Mouse (Mus musculus) skeletal muscle tissue, adult 2 months (tissue): ENCODE measurements around the gene Gas2l3.

ENCODE experiments used
- DNase-seq: peaks from one replicate; pipeline ENCODE4 v3.0.0-alpha.2; 2012; ENCODE audit warnings: low read depth, low spot score

Gene Gas2l3

DNA sequence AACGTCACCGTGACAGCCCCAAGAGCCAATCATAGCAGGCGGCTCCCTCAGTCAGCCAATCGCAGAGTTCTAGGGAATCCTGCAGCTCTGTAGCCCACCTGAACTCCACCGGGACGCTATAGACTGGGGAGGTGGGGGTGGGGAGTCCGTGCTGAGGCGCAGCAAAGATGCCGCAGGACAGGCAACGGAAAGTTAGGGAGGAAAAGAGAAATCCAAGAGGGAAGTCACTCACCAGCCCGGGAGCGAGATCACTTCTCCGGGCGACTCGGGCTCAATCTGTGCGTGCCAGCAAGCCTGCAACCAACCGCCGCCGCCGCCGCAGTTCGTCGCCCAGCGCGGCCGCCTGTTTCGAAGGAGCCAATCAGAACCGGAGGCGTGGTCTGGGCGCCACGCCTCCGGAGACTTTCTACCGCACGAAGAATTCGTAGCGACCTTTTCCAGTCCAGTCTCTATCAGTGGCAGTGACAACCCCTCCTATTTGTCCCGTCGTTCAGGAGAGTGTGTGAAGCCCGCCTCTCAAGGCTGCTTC lies at the start of gene Gas2l3:
Gas2l3 (minus strand) TSS at position 345 of the 529 bp plus-strand sequence.
- DNase-seq = peak; percentile 57

DNA sequence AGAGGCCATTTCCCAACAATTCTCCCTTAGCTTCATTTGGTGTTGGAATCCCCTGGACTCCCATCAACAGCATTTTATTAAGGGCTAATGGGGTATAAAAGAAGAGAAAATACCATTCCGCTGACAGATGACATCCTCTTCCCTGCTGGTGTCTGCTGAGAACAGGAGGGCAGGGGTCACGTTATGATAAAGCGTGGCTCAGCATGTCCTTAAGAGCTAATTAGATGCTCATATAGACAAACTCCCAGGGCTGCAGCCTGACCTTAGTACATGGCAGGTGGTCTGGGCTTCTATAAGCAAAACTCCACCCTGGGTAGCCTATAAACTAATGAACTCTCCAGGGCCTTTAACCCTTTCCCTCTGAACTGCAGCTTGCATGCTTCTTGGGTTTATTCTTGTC lies 47.6 kb upstream of the Gas2l3 start:
- DNase-seq = no peak

DNA sequence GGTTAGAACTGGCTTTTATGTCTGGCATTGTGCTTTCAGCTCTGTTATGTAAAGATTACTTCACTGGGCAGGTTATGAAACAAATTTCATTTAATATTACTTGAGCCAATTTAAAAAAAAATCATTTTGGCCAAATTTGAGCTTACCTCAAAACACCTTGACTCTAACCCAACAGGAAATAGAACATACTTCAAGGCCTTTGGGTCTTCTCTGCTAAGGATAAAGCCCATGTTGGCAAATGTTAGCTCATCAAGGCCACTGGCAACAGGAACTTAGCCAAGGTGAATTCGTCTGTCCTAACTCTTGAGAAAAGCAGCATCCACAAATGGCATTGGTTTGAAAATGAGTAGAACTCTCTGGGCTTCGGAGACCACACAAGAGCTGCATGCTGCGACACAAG lies 46.5 kb upstream of the Gas2l3 start:
- no peak for DNase-seq

DNA sequence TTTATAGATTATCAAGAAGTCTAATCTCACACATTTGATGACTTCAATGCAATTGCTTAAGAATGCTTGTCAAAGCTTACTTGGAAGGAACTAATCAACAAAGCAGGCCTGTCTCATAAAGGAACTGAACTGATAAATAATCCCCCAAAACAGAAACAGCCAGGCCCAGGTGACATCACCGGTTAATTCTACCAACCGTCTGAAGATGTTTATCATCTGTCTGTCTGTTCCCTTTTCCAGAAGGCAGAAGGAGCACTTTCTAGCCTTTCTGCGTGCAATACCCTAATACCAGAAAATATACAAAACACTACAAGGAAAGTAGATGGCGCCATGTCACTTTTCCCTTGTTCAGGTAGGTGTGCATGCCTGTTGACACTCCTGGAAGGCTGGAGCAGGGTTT lies 45.7 kb upstream of the Gas2l3 start:
- no peak for DNase-seq

DNA sequence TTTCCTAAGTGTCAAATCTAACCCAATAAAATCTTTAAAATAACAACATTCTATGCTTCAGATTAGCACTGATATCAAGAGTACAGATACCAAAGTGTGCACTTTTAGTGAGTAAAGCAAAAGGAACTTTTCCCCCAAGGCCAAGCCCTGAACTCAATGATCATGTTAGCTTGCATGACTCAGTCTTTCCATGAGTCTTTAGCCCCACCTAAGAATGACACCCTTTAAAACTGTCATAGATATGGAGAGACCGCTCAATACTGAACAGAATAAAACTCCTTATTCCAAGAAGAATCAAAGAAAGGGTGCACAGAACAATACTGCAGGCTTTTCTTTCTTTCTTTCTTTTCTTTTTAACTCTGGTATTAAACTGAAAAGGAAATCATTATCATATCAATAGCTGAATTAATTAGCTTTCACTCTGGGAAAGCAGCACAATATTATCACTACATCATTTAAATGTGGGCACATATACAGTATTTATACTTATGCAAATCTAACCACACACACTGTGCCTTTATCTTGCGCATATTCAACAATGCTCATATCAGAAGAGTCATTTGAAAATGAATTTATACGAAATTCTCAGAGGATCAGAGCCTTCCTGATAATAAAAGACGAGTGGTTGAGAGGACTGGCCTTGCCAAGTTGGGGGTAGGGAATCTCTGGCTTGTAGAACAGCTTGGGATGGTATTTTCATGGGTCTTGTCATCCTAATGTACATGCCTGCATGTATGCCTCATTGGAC lies 43.4 kb upstream of the Gas2l3 start:
- peak; percentile 13 for DNase-seq

DNA sequence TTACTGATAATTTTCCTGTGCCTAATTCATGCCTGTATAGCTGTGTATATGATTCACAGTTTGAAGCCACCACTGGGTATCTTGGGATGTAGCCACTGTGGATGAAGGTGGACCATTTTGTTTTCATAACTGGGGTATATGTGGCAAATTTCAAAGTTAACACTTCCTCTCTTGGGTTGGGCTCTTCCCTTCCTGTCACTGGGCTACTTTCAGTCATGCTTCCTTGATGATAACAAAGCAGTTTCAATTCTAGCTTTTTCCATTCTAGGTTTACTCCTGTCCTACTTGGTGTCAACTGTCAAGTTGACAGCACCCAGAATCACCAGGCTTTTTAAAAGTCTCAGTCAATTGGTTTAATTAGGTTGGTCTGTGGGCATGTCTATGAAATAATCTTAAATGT lies 41.1 kb upstream of the Gas2l3 start:
- no peak for DNase-seq

DNA sequence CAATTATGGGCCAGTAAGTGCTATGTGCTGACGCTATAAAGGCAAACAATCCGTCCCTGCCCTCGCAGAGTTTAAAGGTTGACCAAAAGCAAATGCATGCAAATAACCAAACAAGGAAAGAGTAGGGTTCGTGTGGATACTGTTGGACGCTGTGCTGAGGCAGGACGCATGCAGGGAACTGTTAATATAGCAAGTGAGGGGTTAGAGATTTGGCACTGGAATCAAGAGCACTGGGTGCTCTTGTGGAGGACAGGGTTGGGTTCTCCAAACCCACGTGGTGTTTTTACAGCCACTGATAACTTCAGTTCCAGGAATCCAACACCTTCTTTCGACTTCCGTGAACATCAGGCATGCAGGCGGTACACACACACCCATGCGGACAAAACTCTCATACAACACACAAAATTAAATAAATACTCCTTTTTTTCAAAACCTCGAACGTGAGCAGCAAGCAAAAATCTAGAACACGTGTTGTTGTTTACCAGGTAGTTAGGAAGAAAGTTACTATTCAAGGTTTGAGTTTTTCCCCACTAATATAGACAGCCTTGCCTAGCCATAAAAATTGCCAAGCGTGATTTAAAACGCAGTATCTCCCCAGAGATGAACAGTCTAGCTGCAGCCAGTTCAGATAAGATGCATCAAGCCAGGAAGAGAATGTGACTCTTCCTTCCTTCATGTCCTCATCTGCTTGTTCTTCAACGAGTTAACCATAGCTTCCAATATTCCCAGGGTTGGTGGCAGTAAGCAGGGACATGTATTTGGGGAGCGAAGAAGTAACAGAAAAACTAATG lies 40.2 kb upstream of the Gas2l3 start:
- DNase-seq = no peak

DNA sequence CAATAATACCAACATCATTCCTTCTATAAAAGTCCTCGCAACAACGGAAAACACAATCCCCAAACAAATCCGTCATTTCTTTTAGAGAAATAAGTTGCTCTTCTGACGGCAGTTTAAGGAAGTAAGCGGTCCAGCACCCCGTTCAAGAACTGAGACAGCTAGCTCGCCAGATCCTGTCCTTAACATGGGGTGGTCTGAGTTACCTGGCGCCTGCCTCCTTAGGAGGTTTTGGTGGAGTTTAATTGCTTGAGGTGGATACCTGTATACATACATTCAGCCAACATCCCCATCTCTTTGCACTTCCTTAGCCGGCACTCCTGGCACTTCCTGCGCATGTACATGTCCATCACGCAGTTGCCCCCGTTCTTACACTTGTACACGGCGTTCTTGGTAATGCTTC lies 39.3 kb upstream of the Gas2l3 start:
- DNase-seq = no peak

DNA sequence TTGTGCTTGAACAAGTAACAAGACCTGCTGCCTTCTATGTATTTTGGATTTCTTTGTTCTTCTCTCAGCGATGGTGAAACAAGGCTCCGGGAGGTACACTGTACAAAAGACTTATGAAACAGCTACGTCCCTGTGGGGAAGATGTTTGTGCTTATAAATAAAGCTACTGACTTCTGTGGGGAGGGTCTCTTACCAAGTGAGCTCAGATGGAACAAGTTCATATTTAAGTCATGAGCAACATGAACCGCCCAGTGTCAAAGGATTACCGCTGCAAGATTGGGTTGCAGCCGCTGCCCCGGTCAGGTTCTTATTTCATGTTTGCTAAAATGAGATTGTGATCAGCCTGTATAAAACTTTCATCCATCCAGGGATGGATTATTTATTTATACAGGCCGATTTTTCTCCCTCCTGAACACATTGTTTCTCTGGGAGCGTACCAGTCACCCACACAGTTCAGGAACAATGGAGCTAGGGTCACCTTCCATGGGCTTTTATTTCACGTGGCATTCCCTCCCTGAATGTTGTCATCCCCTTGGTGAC lies 38.4 kb upstream of the Gas2l3 start:
- DNase-seq = peak; percentile 7

DNA sequence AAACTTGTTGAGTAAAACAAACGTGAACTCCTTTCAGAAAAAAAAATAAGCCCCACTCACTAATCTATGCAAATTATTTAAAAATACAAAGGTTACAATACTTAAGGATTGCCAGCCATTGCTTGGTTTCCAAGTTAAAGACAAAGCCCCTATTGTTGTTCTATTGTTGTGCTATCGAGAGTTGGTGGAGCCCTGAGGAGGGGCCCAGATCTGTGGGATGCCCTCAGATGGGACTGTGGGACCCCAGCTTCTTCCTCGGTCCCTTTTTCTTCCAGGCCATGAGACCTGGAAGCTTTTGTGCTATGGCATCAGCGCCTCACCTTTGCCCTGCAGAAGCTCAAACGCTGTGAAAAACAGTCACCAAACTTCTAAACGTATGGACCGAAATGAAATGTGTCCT lies 37.9 kb upstream of the Gas2l3 start:
- DNase-seq = no peak

DNA sequence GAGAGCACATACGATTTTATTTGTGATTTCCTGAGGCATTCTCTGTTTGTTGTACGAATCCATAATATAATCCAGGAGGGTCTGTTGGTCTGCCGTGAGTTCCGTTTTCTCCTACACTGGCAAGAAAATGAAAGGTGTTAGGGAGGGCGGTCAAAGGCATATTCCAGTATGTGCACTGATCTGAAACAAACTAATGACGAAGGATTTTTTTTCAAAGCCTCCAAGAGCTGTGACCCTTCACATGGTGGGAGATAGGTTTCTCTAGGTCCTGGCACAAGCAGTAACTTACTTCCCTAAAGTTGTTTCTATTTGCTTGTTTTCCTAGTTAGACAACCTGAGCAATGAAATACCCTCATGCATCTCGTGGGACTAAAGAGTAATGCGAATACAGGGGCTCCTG lies 35.0 kb upstream of the Gas2l3 start:
- no peak for DNase-seq

DNA sequence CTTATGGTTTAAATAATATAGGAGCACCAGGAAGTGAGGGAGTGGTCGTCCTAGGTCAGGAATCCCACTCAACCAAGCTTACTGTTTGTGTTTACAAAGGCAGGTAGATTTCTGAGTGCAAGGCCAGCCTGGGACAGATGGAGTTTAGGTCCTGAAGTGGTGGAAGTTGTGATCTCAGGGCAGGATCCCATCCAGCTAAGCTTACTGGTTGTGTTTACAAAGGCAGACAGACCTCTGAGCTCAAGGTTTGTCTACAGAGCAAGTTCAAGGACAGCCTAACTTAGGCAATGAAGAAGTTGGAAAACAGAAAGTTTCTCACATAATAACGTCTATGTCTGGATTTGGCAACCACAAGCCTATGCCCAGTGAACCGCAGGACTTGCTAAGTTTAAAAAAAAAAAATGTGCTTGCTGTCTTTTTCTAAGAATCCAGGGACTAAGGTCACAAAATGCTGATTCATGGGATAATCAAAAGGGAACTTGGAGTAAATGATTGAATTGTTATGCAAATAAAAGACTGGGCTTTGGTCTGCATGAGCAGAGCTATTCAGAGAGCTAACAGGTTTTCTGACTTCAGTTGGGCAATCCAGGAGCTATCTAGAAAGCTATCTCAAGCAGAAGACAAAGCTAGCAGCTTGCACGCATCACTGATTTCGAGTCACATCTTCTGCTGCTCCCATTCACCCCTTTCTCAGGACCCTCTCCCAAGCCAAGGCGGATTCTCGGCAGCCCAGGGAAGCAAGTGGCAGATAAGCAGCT lies 27.0 kb upstream of the Gas2l3 start:
- DNase-seq = no peak

DNA sequence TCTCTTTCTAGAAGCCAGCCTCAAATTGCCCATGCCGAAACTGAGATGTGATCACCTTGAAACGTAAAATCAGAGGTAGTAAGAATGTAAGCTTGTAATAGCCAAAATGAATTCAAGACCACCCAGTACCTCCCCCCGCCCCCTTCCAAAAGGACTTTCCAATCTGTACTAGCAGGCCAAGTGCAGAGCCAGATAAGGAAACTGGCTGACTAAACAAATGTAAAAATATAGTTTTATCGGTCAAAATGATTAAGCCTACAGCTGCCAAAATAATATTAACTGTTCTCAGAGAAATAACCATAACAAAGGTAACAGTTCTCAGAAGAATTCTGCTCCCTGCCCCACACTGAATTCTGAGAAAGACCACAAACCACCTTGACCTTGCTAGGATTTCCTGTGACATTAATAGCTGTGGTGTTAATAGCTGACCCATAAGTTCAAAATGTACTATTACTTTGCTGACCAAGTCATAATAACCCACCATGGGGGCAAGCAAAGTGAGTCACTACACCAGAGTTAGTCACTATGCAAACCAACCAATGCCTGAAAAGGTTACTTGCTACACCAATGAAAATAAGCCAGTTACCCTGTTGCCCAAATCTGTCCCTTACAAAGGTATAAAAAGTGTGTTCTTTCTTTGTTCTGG lies 21.1 kb upstream of the Gas2l3 start:
- no peak for DNase-seq

DNA sequence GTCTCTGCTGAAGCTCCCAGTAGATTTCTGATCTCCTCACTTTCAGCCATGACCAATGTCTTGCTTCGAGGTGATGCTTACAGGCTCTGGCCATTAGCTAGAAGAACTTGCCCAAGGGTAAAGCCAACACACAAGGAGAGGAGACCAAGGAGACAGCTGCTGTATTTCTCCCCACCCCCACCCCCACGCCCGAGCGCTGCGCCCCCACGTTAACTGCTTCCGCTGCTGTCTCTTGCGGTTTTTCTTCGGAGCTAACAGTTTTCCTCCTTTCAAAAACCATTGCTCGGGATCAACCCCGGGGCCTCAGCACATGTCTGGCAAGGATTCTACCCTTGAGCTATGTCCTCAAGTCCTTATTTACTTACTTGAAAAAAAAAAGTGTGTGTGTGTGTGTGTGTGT lies 19.1 kb upstream of the Gas2l3 start:
- no peak for DNase-seq

DNA sequence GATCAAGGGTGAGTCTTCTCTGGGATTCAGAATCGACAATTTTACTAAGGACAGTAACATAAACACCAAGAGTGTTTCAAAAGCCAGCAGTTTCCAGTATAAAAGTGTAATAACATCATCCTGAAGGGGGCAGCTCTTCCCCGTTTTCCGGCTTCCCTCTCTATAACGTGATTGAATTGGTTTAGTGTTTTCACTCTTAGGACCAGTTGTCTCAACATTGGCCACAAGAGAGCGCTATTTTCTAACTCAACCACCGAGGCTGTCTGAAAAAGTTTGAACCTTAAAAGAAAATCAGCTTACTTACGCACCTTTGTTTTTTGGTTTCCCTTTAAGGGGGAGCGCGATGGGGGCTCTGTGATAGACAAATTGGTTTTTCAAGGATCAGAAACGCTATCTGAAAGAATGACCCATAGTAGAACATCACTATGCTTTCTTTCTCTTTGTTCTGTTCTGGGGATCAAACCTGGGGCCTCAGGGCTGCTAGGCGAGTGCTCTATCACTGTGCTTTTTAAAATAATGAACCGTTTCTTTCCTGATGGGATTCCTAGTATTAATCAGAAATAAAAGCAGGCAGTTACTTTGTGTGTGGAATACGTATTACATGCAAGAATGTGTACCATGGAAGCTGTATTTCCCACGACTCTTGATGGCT lies 18.2 kb upstream of the Gas2l3 start:
- peak; percentile 54 for DNase-seq

DNA sequence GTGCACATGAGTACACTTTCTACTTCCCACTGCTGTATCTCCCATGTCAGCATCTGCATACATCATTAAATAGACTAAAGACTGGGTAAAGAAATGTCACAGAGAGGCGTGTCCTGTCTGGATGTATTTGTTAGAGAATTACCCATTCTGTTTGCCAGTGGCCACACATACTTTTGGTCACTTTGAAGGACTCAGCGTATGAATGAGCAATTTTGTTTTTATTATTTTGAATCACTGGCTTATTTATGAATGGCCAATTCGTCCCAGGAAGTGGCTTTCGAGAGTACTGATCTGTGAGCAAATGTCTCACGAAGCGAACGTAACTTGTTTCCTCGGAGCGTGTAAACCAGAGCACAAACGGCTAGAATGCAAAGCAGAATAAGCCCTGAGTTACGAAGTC lies 17.2 kb upstream of the Gas2l3 start:
- no peak for DNase-seq

DNA sequence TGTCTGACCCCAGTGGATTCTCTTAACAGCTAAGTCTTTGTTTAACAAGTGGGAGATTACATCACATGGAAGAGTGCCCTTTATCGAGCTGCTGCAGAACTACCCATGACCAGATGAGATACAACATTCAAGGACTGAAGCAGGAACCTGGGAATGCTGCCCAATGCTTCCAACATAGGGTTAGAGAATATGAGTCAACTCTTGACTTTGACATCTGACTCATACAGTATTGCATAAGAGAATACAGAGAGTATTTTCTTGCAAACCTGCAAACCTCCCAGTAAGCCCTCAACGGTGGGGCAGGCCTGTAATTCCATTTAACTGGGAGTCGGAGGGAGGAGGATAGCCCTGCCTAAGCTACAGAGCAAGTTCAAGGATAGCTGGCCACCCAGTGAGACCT lies 15.0 kb upstream of the Gas2l3 start:
- DNase-seq = peak; percentile 36

DNA sequence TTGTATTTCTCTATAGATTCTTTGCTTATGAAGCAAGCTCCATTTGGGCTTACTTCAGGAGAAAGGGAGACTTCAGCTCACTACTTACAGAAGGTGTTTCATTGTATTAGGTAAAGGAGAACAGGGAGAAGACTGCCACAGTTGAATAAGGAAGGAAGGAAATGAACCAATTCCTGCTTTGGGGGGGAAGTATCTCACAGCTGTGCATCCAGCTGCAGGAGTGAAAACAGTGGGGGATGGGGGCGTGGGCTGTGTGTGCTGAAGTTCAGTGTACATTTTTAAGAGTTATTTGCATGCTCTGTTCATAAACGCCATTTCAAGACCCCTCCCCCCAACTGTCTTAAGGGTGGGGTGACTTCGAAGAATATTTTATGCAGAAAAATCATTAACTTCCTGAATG lies 10.0 kb upstream of the Gas2l3 start:
- no peak for DNase-seq

DNA sequence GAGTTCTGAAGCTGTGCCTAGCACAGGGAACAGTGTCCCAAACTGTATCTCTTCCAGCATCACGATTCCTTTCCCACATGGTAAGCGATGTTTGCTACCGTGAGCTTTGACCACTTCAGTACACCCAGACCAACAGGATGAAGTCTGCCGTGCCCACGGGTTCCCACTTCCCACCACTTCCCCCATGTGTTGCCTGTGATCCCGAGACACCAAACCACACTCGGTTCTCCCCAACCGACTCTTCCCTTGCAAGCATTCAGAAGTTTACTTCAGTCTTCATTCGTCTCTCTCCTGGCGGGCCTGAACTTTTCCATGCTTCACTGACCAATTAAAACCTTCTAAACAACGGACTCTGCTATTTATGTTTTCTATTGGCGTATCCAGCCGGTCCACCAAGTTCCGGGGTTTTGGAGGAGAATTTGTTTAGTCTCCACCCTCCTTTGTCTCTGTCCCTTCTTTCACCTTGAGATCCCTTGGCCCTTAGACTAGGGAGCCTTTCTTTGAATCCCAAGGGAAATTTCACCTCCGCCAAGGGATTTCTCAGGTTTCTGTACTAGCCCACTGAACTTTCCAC lies 9.4 kb upstream of the Gas2l3 start:
- no peak for DNase-seq

DNA sequence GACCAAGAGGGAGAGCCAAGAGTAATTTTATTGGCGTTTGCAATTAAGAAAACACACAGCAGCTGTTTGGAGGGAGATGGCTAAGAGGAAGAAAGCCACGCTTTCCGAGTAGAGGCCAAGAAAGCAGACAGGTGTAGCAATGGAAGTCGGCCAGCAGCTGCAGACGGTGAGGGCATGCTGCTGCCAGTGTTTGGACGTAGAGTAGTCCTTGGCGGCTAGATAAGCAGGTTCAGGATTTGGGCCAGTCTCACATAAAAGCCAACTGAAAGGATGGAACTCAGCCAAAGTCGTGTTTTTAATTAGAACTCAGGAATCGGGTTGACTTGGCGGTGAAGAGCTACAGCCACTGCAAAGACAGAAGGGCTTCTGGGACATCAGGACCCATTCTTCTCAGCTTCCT lies 6.6 kb upstream of the Gas2l3 start:
- DNase-seq = no peak

DNA sequence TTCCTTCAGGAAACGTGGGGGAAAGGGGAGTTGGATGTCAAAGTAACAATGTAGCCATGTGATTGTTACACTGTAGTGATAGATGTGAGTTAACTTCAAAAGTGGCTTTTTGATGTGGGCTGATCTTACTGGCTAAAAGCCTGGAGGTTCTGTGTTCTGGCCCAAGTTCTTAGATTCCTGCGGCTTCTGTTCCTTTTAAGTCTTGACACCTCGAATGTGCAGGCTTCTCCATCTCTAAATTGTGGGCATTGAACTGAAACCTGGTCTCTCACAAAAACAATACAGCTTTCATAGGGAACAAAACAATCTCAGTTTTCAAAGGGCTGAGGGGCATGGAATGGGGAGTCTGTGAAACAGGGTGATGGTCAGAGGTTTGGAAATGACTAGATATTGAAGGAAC lies 614 bp upstream of the Gas2l3 start:
- DNase-seq = no peak
